15 mouse cellular contexts compared by ENCODE assay signal in genomic region chr8:122246257-122247211, GRCm38 (mm10). TPM values are rescaled to one million over a fixed set of nuclear protein-coding genes. Genes with fewer than 3 reads are reported as not detected.
DNase-seq lines count a peak whose midpoint lies in the region; ATAC-seq and TF ChIP-seq lines count a peak whose summit lies in the region.
"Had no signal": no experiment of that assay in that cellular context is flagged by ENCODE, and none has a peak within 500 bp of the region (broad histone marks: within the 10 kb centered on the region; RNA-seq: fewer than 3 reads in every experiment).

No protein-coding gene starts in this region.

- H3K27me3 ChIP-seq in kidney, postnatal 0 days (ENCODE audit: insufficient read depth, low read length), result no peaks in the 10 kb centered on the region
- 0 out of 2 replicates have a peak, but pooled peaks cover 4% of the 10 kb centered on the region for H3K27me3 ChIP-seq in embryonic facial prominence, embryonic 10.5 days (replicated peaks; ENCODE audit: low read depth, poor library complexity, severe bottlenecking)
- no peaks in the 10 kb centered on the region for H3K27me3 ChIP-seq in limb, embryonic 11.5 days (ENCODE audit: control insufficient read depth, insufficient read depth, low read length)
- peaks cover 53% of the 10 kb centered on the region for H3K27me3 ChIP-seq in liver, embryonic 12.5 days (replicated peaks)
- H3K27me3 ChIP-seq: heart, embryonic 12.5 days; hindbrain, embryonic 13.5 days had no signal

- no peak overlapping the region for H3K9ac ChIP-seq in kidney, postnatal 0 days (ENCODE audit: low read depth, low read length)
- no peak overlapping the region for H3K9ac ChIP-seq in limb, embryonic 11.5 days (ENCODE audit: low read length)
- H3K9ac ChIP-seq in liver, embryonic 12.5 days, result no peak overlapping the region
- H3K9ac ChIP-seq: heart, embryonic 12.5 days; hindbrain, embryonic 13.5 days; liver, postnatal 0 days had no signal

- no peak for ATAC-seq in kidney, postnatal 0 days (replicated peaks; ENCODE audit: low FRiP score, low read depth)
- ATAC-seq in limb, embryonic 11.5 days (ENCODE audit: insufficient number of reproducible peaks, low FRiP score, low TSS enrichment, low read depth), result peak; percentile 37
- no peak for ATAC-seq in liver, embryonic 12.5 days
- ATAC-seq: liver, postnatal 0 days had no signal

- WGBS in kidney, postnatal 0 days, result 28% methylated on average over 12 of the region's 12 CpGs
- WGBS in embryonic facial prominence, embryonic 10.5 days, result 34% methylated on average over 12 of the region's 12 CpGs
- 19% methylated on average over 12 of the region's 12 CpGs for WGBS in limb, embryonic 11.5 days
- WGBS in liver, embryonic 12.5 days (ENCODE audit: insufficient replicate concordance), result 34% methylated on average over 12 of the region's 12 CpGs

- TF ChIP-seq CTCF in kidney, postnatal 0 days (IDR thresholded peaks at IDR 0.05; ENCODE audit: low read depth), result no peak
- TF ChIP-seq CTCF in brain, embryonic 14.5 days (IDR thresholded peaks at IDR 0.05; ENCODE audit: borderline replicate concordance, extremely low read depth, insufficient read depth, insufficient read length), result no peak

- H3K27ac ChIP-seq in kidney, postnatal 0 days, result no peak overlapping the region
- H3K27ac ChIP-seq in embryonic facial prominence, embryonic 10.5 days (replicated peaks), result peak overlapping the region; percentile 26; the same call in 1 of the 2 replicates
- peak overlapping the region; percentile 44 for H3K27ac ChIP-seq in limb, embryonic 11.5 days (replicated peaks; ENCODE audit: low read depth, low read length)
- H3K27ac ChIP-seq in liver, embryonic 12.5 days, result no peak overlapping the region
- H3K27ac ChIP-seq: hindbrain, embryonic 13.5 days had no signal

- no peaks in the 10 kb centered on the region for H3K36me3 ChIP-seq in kidney, postnatal 0 days (ENCODE audit: insufficient read depth, low read length)
- no peaks in the 10 kb centered on the region for H3K36me3 ChIP-seq in embryonic facial prominence, embryonic 10.5 days (replicated peaks)
- no peaks in the 10 kb centered on the region for H3K36me3 ChIP-seq in limb, embryonic 11.5 days (ENCODE audit: control insufficient read depth, insufficient read depth, low read length)
- no peaks in the 10 kb centered on the region for H3K36me3 ChIP-seq in liver, embryonic 12.5 days
- H3K36me3 ChIP-seq: heart, embryonic 12.5 days; hindbrain, embryonic 13.5 days had no signal

- no peak overlapping the region for H3K4me2 ChIP-seq in kidney, postnatal 0 days (ENCODE audit: low read length)
- 0 out of 2 replicates have a peak overlapping the region, but pooled peaks have one; percentile 1 for H3K4me2 ChIP-seq in limb, embryonic 11.5 days (ENCODE audit: low read depth, severe bottlenecking)
- H3K4me2 ChIP-seq in liver, embryonic 12.5 days, result no peak overlapping the region
- H3K4me2 ChIP-seq: heart, embryonic 12.5 days; hindbrain, embryonic 13.5 days had no signal

- no peak for TF ChIP-seq POLR2A in brain, embryonic 14.5 days (IDR thresholded peaks at IDR 0.05; ENCODE audit: borderline replicate concordance, extremely low read depth, insufficient read depth, insufficient read length, poor library complexity, severe bottlenecking)

- H3K4me1 ChIP-seq in kidney, postnatal 0 days (replicated peaks; ENCODE audit: insufficient read depth, low read length), result 0 out of 2 replicates have a peak, but pooled peaks cover 6% of the 10 kb centered on the region
- H3K4me1 ChIP-seq in embryonic facial prominence, embryonic 10.5 days, result peaks cover 22% of the 10 kb centered on the region
- H3K4me1 ChIP-seq in limb, embryonic 11.5 days (ENCODE audit: control insufficient read depth, insufficient read depth, low read length), result peaks cover 22% of the 10 kb centered on the region
- no peaks in the 10 kb centered on the region for H3K4me1 ChIP-seq in liver, embryonic 12.5 days

- no peak overlapping the region for H3K4me3 ChIP-seq in kidney, postnatal 0 days (replicated peaks; ENCODE audit: low read depth, low read length)
- H3K4me3 ChIP-seq in embryonic facial prominence, embryonic 10.5 days, result no peak overlapping the region
- H3K4me3 ChIP-seq in limb, embryonic 11.5 days (ENCODE audit: low read depth, low read length), result no peak overlapping the region
- H3K4me3 ChIP-seq in liver, embryonic 12.5 days, result no peak overlapping the region
- H3K4me3 ChIP-seq: heart, embryonic 12.5 days; hindbrain, embryonic 13.5 days had no signal

- DNase-seq in kidney, postnatal 0 days (ENCODE audit: low spot score), result peak; percentile 12
- no peak for DNase-seq in kidney, postnatal 4 days
- DNase-seq in brain, embryonic 14.5 days (ENCODE audit: low read depth), result peak; percentile 30
- peak; percentile 57 for DNase-seq in embryonic facial prominence, embryonic 10.5 days (ENCODE audit: low spot score)
- DNase-seq in limb, embryonic 11.5 days (ENCODE audit: low spot score), result peak; percentile 65
- no peak for DNase-seq in adrenal gland, adult 18-20 months (ENCODE audit: low spot score in 2 of 2)
- DNase-seq: cerebellum, adult 11 months; gastrocnemius, postnatal 10 days; kidney, adult 11 months; liver, postnatal 0 days; midbrain, embryonic 14.5 days; thymus, adult 18-20 months had no signal

- no peaks in the 10 kb centered on the region for H3K9me3 ChIP-seq in kidney, postnatal 0 days (replicated peaks; ENCODE audit: low read length)
- H3K9me3 ChIP-seq in embryonic facial prominence, embryonic 10.5 days, result no peaks in the 10 kb centered on the region
- H3K9me3 ChIP-seq in limb, embryonic 11.5 days (ENCODE audit: control insufficient read depth, low read length), result no peaks in the 10 kb centered on the region
- no peaks in the 10 kb centered on the region for H3K9me3 ChIP-seq in liver, embryonic 12.5 days (replicated peaks)
- H3K9me3 ChIP-seq: heart, embryonic 12.5 days; hindbrain, embryonic 13.5 days had no signal

RNA-seq across cellular contexts. Expression of gene Zfpm1, which starts 35.4 kb away (rescaled TPM):
- polyA plus RNA-seq in kidney, postnatal 0 days (2015; fragmentation: Nextera tagmentation; extraction: Ambion mirVana), result 1.4 and 2.3 TPM in 2 replicates
- polyA plus RNA-seq in brain, embryonic 14.5 days (2012; rRNA removed), result 8.1 and 16.9 TPM in 2 replicates
- polyA plus RNA-seq in embryonic facial prominence, embryonic 10.5 days (2016; fragmentation: Nextera tagmentation; extraction: Ambion mirVana), result 1.5 and 2.0 TPM in 2 replicates
- polyA plus RNA-seq in limb, embryonic 11.5 days (2014; fragmentation: Nextera tagmentation; extraction: Ambion mirVana), result 1.3 and 1.4 TPM in 2 replicates
- 27.6 and 28.4 TPM in 2 replicates for polyA plus RNA-seq in liver, embryonic 12.5 days (2016; fragmentation: Nextera tagmentation; extraction: Ambion mirVana)
- 10 to 100 TPM; 11.8 to 14.2 TPM for total RNA-seq in adrenal gland, adult 18-20 months (2021)

Comparison
In these comparisons a context has a peak if more than half of its experiments do, and no peak if none do; other contexts are left out.
1. DNase-seq: peak in kidney, postnatal 0 days (single experiment), brain, embryonic 14.5 days (single experiment), embryonic facial prominence, embryonic 10.5 days (single experiment) and limb, embryonic 11.5 days (single experiment); none in kidney, postnatal 4 days (0 of 2) and adrenal gland, adult 18-20 months (0 of 2).
2. H3K27ac ChIP-seq: peak in embryonic facial prominence, embryonic 10.5 days (single experiment) and limb, embryonic 11.5 days (single experiment); none in kidney, postnatal 0 days (single experiment) and liver, embryonic 12.5 days (single experiment).